Mouse (Mus musculus) embryonic facial prominence, embryonic 13.5 days (tissue): ENCODE results near the gene Tspoap1. TPM values are rescaled to one million over a fixed set of nuclear protein-coding genes. Genes with fewer than 3 reads are reported as not detected.

Source experiments
- ATAC-seq: fragments of 200-750 bp; cut with Nextera tagmentation; 2 replicates; pipeline ENCODE4 v1.8.0; 2017; ENCODE audit warnings: low read depth; ENCODE audit not compliant: insufficient number of reproducible peaks, insufficient read depth, low FRiP score, low TSS enrichment
- H3K27ac ChIP-seq: fragments of 300-500 bp; sonication (generic); 2 replicates; pipeline ENCODE4 v1.5.1; 2015; ENCODE audit warnings: moderate library complexity, mild to moderate bottlenecking, inconsistent platforms
- H3K27me3 ChIP-seq: fragments of 300-500 bp; sonication (generic); 2 replicates; pipeline ENCODE4 v1.6.1; 2015; ENCODE audit warnings: mild to moderate bottlenecking, inconsistent platforms
- H3K36me3 ChIP-seq: fragments of 300-500 bp; sonication (generic); 2 replicates; pipeline ENCODE4 v1.6.1; 2015; ENCODE audit warnings: mild to moderate bottlenecking, inconsistent platforms
- H3K4me1 ChIP-seq: fragments of 300-500 bp; sonication (generic); 2 replicates; pipeline ENCODE4 v1.6.1; 2015; ENCODE audit warnings: inconsistent platforms
- H3K4me2 ChIP-seq: fragments of 300-500 bp; sonication (generic); 2 replicates; pipeline ENCODE4 v1.6.1; 2015; ENCODE audit warnings: moderate library complexity, mild to moderate bottlenecking, inconsistent platforms
- H3K4me3 ChIP-seq: fragments of 300-500 bp; sonication (generic); 2 replicates; pipeline ENCODE4 v1.5.1; 2015; ENCODE audit warnings: mild to moderate bottlenecking, inconsistent platforms
- H3K9ac ChIP-seq: fragments of 300-500 bp; sonication (generic); 2 replicates; pipeline ENCODE4 v1.6.1; 2015; ENCODE audit warnings: mild to moderate bottlenecking, inconsistent platforms
- H3K9me3 ChIP-seq: fragments of 300-500 bp; sonication (generic); 2 replicates; pipeline ENCODE4 v1.6.1; 2016; ENCODE audit warnings: inconsistent platforms
- WGBS: fragments of 180-500 bp; shearing (Covaris S2); methylation state at CpG from one replicate; pipeline ENCODE4 v1.1.7; 2015; ENCODE audit warnings: mixed read lengths; 5-methylcytosine and 5-hydroxymethylcytosine counted together
- polyA plus RNA-seq: library from polyadenylated mRNA; unstranded; fragments of >200 nt; fragmentation: Nextera tagmentation; extraction: Ambion mirVana; gene quantifications from 2 replicates; pipeline ENCODE4 v1.2.1, GENCODE M21; 2015

Tspoap1 gene
- polyA plus RNA-seq, 1 experiment from 2014 or later: 4.9 TPM

DNA sequence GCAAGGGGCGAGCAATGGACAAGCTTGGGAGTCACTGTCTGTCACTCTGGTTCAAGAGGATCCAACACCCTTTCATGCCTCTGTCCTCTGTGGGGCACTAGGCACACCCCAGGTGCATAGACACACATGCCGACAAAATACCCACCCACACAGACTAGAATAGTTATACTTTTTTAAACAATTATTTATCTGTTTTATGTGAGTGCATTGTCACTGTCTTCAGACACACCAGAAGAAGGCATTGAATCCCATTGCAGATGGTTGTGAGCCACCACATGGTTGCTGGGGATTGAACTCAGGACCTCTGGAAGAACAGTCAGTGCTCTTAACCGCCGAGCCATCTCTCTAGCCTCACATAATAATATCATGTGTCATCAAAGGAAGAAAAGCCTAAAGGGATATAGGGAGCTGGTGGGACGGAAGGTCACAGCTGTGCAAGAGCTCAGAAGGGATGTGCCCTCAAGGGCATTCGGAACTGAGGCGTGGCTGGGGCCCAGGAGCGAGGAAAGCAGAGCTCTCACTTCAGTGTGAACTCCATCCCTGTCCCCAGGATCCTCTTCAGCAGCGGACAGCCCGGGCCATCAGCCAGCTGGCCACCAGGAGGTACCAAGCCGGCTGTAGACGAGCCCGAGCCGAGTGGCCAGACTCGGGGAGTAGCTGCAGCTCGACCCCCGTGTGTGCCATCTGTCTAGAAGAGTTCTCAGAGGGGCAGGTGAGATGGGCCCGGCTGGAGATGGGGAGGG is 31.3 kb upstream of the Tspoap1 start:
- 56% methylated on average over 18 of the region's 18 CpGs for WGBS
- Histone ChIP-seq H3K9ac (peak overlapping the region; percentile 41; the same call in 1 of the 2 replicates), H3K27me3 (no peaks in the 10 kb centered on the region), H3K4me1 (peaks cover 34% of the 10 kb centered on the region), H3K36me3 (no peaks in the 10 kb centered on the region), H3K4me3 (no peak overlapping the region), H3K27ac (no peak overlapping the region), H3K4me2 (no peak overlapping the region), H3K9me3 (no peaks in the 10 kb centered on the region)
- no peak for ATAC-seq

DNA sequence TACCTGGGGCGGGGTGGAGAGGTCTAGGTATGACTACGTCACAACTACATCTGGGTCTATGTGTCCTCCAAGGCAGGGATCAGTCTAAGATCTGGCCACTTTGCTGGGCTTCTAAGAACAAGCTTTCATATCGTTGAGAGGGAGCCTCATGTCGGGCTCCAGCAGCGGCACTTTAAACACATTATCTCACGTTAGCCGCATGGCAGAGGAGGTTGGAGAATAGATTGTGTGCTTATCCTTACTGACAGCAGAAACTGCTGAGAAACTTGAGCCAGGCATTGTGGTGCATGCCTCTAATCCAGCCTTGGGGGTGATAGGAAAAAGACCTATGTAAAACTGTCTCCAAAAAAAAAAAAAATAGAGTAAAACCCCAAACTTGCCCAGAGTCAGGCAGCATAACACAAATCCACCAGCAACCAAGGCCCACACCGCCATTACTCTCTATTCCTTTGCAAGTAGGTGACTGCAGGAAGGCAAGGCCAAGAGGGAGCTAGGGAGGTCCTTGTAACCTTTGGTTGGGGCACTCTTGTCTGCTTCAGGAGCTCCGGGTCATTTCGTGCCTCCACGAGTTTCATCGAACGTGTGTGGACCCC is 30.7 kb upstream of the Tspoap1 start:
- no peak overlapping the region for H3K27ac ChIP-seq

DNA sequence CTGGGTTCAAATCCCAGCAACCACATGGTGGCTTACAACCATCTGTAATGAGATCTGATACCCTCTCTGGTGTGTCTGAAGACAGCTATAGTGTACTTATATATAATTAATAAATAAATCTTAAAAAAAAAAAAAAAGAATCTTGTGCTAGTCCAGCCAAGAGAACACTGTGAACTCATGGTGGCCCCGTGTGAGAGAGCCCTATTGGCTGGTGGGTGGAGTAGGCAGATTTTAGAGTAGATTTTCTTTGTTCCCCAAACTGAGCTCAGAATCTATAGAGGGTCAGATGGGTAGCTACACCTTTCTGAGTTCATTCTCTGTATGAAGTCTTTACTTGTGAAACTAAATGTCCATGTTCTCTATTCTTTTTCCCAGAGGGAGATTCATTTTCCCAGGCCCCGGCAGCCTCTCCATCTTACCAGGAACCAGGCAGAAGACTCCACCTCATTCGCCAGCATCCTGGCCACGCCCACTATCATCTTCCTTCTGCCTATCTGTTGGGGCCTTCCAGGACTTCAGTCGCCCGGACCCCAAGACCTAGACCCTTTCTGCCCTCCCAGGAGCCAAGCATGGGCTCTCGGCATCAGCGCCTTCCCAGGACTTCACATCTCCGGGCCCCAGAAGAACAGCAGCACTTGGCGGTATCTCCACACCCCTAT is 29.6 kb upstream of the Tspoap1 start:
- H3K27me3 ChIP-seq: no peaks in the 10 kb centered on the region
- H3K9ac ChIP-seq: no peak overlapping the region
- no peak overlapping the region for H3K27ac ChIP-seq
- peaks cover 22% of the 10 kb centered on the region for H3K4me1 ChIP-seq
- H3K9me3 ChIP-seq: no peaks in the 10 kb centered on the region
- H3K4me2 ChIP-seq: no peak overlapping the region
- H3K36me3 ChIP-seq: no peaks in the 10 kb centered on the region
- no peak for ATAC-seq
- WGBS: 74% methylated on average over 10 of the region's 10 CpGs
- H3K4me3 ChIP-seq: no peak overlapping the region

More for the DNA sequence above, 30.7 kb upstream of the Tspoap1 start:
- no peak overlapping the region for H3K4me2 ChIP-seq
- H3K27me3 ChIP-seq: no peaks in the 10 kb centered on the region
- no peaks in the 10 kb centered on the region for H3K9me3 ChIP-seq
- H3K9ac ChIP-seq: peak overlapping the region; percentile 41; the same call in 1 of the 2 replicates
- H3K4me1 ChIP-seq: peaks cover 33% of the 10 kb centered on the region
- H3K36me3 ChIP-seq: no peaks in the 10 kb centered on the region
- WGBS: 81% methylated on average over 13 of the region's 13 CpGs
- H3K4me3 ChIP-seq: no peak overlapping the region
- ATAC-seq: no peak

DNA sequence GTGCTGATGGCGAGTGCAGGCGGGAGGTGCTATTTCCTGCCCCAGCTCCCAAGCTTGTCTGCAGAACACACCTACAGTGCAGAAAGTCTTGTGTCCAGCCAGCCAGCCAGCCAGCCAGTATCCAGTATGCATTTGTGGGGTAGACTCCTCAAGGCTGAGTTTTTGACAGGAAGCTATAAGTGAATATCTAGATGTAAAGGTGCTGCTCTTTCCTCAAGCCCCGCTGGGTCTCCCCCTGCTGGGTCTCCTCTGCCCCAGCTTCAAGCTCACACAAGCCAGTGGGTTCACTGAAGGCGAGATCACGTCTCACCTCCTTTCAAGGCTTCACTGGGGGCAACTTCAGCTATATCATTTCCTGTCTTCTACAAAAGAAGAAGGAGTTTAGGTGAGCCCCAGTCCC is 26.0 kb upstream of the Tspoap1 start:
- H3K9me3 ChIP-seq: no peaks in the 10 kb centered on the region
- peaks cover 14% of the 10 kb centered on the region for H3K4me1 ChIP-seq
- WGBS: 52% methylated on average over 5 of the region's 5 CpGs
- H3K27me3 ChIP-seq: no peaks in the 10 kb centered on the region
- no peak overlapping the region for H3K27ac ChIP-seq
- peak overlapping the region; percentile 38; the same call in 1 of the 2 replicates for H3K4me2 ChIP-seq
- peak overlapping the region; percentile 58 for H3K9ac ChIP-seq
- no peak overlapping the region for H3K4me3 ChIP-seq
- H3K36me3 ChIP-seq: peaks cover 2% of the 10 kb centered on the region
- no peak for ATAC-seq

DNA sequence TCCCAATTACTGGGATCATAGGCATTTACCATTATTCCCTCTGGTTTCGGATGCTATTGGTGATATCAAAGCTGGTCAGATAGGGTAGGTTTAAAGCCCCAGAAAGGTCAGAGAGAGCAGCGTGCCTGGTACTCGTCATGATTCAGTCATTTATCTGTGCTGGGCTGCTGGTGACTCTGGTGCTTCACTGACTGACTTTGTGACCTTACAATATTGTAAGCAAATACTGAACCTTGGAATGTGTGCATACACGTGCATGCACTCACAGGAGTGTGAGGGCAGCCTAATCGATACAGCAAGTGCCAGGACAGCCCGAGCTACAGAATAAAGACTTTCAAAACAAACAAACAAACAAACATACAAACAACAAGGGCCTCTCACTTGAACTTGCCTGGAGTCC is 24.6 kb upstream of the Tspoap1 start:
- no peak for ATAC-seq
- Histone ChIP-seq H3K9ac (no peak overlapping the region), H3K9me3 (no peaks in the 10 kb centered on the region), H3K27me3 (no peaks in the 10 kb centered on the region), H3K36me3 (peaks cover 15% of the 10 kb centered on the region), H3K4me3 (no peak overlapping the region), H3K4me2 (peak overlapping the region; percentile 92; the same call in 1 of the 2 replicates), H3K27ac (peak overlapping the region; percentile 94; the same call in 1 of the 2 replicates), H3K4me1 (peaks cover 14% of the 10 kb centered on the region)
- WGBS: 83% methylated on average over 6 of the region's 6 CpGs

DNA sequence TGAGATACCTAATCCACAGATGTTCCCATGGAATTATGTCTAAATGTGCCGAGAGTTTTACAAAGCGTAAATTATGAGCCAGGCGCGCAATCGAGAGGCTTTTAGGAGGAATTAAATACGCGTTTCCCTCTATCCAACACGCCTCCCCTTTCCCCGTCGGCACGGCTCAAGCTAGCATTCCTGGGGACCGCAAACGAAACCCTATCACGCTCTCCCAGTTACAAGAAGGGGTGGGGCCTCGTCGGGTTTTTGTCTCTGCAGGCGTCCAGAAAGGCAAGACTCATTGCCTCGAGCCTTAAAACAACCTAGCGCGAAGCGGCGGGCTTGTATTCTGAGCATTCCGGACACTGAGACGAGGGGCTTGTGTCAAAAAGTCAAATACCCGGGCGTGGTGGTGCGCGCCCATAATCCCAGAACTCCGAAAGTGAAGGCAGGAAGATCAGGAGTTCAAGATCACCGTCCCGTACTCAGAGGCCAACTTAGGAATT is 23.6 kb upstream of the Tspoap1 start:
- H3K4me1 ChIP-seq: peaks cover 14% of the 10 kb centered on the region
- H3K9me3 ChIP-seq: no peaks in the 10 kb centered on the region
- H3K4me3 ChIP-seq: peak overlapping the region; percentile 88
- H3K36me3 ChIP-seq: peaks cover 24% of the 10 kb centered on the region
- peak overlapping the region; percentile 92 for H3K4me2 ChIP-seq
- no peaks in the 10 kb centered on the region for H3K27me3 ChIP-seq
- H3K9ac ChIP-seq: peak overlapping the region; percentile 68
- under 1% methylated on average over 31 of the region's 31 CpGs for WGBS
- peak; percentile 85 for ATAC-seq
- peak overlapping the region; percentile 94 for H3K27ac ChIP-seq

DNA sequence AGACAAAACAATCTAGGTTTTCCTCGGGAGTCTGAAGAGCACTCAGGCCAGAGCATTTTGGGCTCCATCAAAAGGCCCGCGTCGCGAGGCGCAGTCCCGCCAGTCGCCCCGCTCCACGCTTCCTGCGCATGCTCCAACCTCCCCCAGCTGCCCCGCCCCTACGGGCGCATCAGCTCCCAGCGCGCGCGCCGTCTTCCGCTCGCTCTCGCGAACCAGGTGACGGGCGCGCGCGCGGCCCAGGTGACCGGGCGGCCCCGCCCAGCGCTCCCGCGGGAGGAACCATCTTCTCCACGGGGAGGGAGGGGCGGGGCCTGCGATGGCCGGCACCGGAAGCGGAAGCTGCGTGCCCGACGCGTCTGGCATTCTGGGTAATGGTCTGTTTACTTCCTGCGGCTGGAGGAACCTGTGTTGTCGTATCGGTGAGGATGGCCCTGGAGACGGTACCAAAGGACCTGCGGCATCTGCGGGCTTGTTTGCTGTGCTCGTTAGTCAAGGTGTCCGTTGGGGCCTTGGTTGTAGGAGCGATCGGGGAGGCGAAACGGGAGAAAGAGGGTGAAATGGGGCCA is 23.1 kb upstream of the Tspoap1 start, which contains the start of gene Supt4a:
TSS of gene Supt4a (plus strand) at position 378 of the 566 bp plus-strand sequence.
- Histone ChIP-seq H3K27me3 (no peaks in the 10 kb centered on the region), H3K36me3 (peaks cover 29% of the 10 kb centered on the region), H3K4me2 (peak within 1 kb of the TSS; percentile 92), H3K9me3 (no peaks in the 10 kb centered on the region), H3K4me3 (peak within 1 kb of the TSS; percentile 88), H3K4me1 (peaks cover 14% of the 10 kb centered on the region), H3K27ac (peak within 1 kb of the TSS; percentile 94), H3K9ac (peak within 1 kb of the TSS; percentile 93)
- under 1% methylated on average over 56 of the region's 57 CpGs for WGBS
- ATAC-seq: peak; percentile 85

DNA sequence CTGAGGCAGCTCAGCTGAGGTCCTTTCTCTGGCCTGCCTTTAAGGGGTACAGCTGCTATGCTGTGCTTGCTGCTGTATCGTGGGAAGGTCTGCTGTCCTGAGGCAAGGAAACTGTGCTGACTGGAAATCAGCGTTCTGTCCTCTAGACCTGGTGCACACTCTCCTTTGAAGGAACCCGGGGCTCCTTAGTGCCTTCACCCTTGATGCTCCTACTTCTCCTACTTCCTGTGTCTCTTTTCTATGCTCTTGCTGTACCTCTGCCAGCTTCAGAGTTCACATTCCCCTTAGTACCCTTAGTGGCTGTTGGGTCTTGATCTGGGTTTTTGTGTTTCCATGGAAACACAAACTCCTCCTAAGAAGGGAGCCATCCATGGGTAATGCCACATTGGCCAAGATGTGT is 16.6 kb upstream of the Tspoap1 start:
- no peak overlapping the region for H3K4me3 ChIP-seq
- no peaks in the 10 kb centered on the region for H3K9me3 ChIP-seq
- WGBS: 90% methylated on average over 3 of the region's 3 CpGs
- no peak for ATAC-seq
- no peak overlapping the region for H3K4me2 ChIP-seq
- 0 out of 2 replicates have a peak, but pooled peaks cover 2% of the 10 kb centered on the region for H3K4me1 ChIP-seq
- peaks cover 61% of the 10 kb centered on the region for H3K36me3 ChIP-seq
- no peak overlapping the region for H3K9ac ChIP-seq
- H3K27ac ChIP-seq: no peak overlapping the region
- no peaks in the 10 kb centered on the region for H3K27me3 ChIP-seq

DNA sequence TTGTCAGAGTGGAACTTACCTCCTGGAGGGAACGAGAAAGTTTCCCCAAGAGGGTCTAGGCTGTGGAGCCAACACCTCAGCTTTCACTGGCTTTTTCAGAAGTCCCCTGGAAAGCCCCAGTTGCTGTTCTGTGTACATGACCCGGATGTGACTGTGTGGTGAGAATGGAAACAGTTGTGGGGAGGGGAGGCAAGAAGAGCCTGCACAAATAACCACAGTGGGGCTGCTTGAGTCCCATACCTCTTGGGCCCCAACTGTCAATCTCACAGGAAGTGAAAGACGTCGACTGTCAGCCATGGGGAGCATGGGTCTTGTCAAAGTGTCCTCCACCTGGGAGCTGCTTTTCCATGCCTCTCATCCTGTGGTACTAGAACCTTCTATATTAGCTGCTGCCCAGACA is 15.4 kb upstream of the Tspoap1 start:
- Histone ChIP-seq H3K9me3 (no peaks in the 10 kb centered on the region), H3K36me3 (peaks cover 53% of the 10 kb centered on the region), H3K27ac (no peak overlapping the region), H3K9ac (no peak overlapping the region), H3K4me3 (no peak overlapping the region), H3K4me1 (0 out of 2 replicates have a peak, but pooled peaks cover 5% of the 10 kb centered on the region), H3K27me3 (no peaks in the 10 kb centered on the region), H3K4me2 (no peak overlapping the region)
- ATAC-seq: no peak
- WGBS: 83% methylated on average over 4 of the region's 4 CpGs

DNA sequence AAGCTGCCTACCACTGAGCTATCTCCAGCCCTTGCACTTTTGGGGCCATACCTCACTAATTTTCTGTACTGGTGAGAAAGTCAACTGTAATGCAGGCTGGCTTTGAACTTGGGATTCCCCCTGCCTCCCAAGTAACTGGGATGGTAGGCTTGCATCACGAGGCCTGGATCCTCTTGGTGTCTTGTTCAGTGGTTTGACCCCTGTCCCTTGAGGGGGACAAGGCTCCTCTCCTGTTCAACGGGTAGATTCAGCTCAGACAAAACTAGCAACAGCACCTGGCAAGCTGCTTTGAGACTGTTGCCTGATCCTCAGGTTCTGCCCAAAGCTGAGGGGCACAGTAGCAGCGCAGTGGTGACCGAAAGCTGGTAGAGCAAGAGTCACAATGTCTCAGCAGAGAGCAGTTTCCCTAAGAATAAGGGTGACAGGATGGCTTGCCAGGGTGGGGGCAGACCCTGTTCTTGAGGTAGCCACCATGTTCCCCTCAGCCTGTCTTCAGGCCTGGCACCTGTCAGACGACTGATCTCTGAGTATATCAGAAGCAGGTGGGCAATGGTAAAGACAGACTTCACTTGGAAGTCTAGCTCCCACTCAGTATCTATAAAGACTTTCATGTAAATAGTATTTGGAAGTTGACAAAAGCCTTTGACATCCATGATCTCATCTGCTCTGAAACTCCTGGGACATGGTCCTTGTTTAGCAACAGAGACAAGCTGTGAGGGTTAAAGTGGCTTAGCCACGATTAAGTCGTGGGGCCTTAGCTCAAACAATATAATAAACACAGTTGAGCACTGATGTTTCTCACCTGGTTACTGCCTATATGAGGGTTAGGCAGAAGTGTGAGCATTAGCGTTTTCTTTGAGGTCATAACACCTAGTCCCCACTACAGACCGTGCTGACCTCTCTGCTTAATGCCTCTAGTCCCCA is 14.4 kb upstream of the Tspoap1 start:
- WGBS: 82% methylated on average over 9 of the region's 9 CpGs

More for the DNA sequence above, 14.4 kb upstream of the Tspoap1 start:
- Histone ChIP-seq H3K4me2 (no peak overlapping the region), H3K9ac (no peak overlapping the region), H3K4me3 (no peak overlapping the region), H3K4me1 (0 out of 2 replicates have a peak, but pooled peaks cover 5% of the 10 kb centered on the region), H3K9me3 (no peaks in the 10 kb centered on the region), H3K36me3 (peaks cover 44% of the 10 kb centered on the region), H3K27ac (no peak overlapping the region), H3K27me3 (no peaks in the 10 kb centered on the region)
- no peak for ATAC-seq
